Mouse (Mus musculus) heart, postnatal 10 days (tissue): Measurements from ENCODE around the gene Pgm2l1. TPM values are rescaled to one million over a fixed set of nuclear protein-coding genes. Genes with fewer than 3 reads are reported as not detected.

Experiments
- total RNA-seq, 2 experiments: library from RNA; stranded (reverse); gene quantifications; 2 replicates each; pipeline ENCODE4 v1.2.3; 2021

Pgm2l1 gene
- total RNA-seq, 2 experiments from 2014 or later: 6.9 to 7.0 TPM

Other genes starting within 250 kb of the Pgm2l1 start
- 10 to 100 TPM; 15.7 TPM for gene Rnf169, start 246.9 kb upstream of the Pgm2l1 start, total RNA-seq
- not detected for gene Chrdl2, start 221.2 kb upstream of the Pgm2l1 start, total RNA-seq
- gene Pold3, start 105.8 kb upstream of the Pgm2l1 start, total RNA-seq: 10 to 100 TPM; 14.9 to 16.2 TPM
- 1 to 10 TPM; 4.4 to 5.0 TPM for gene Lipt2, start 68.1 kb upstream of the Pgm2l1 start, total RNA-seq
- gene Kcne3, start 50.9 kb upstream of the Pgm2l1 start, total RNA-seq: 1 to 10 TPM in 1 of 2 experiments, under 1 TPM in 1; 0.99 to 2.0 TPM
- gene P4ha3, start 58.1 kb downstream of the Pgm2l1 start, total RNA-seq: 1 to 10 TPM; 1.9 to 3.3 TPM
- 10 to 100 TPM; 11.2 to 13.1 TPM for gene C2cd3, start 144.8 kb downstream of the Pgm2l1 start, total RNA-seq
- 10 to 100 TPM; 43.5 to 44.8 TPM for gene Ppme1, start 144.9 kb downstream of the Pgm2l1 start, total RNA-seq
- 100 to 1,000 TPM in 1 of 2 experiments, 10 to 100 TPM in 1; 62.7 to 107 TPM for gene Ucp3, start 245.6 kb downstream of the Pgm2l1 start, total RNA-seq